8 mouse cellular contexts compared by ENCODE assay signal in genomic region chr9:44494261-44494862, GRCm38 (mm10). TPM values are rescaled to one million over a fixed set of nuclear protein-coding genes. Genes with fewer than 3 reads are reported as not detected.
DNase-seq lines count a peak whose midpoint lies in the region; ATAC-seq and TF ChIP-seq lines count a peak whose summit lies in the region.

No protein-coding gene starts in this region.

- peak overlapping the region; percentile 26; the same call in 1 of the 2 replicates for H3K4me2 ChIP-seq in forebrain, embryonic 11.5 days (ENCODE audit: low read depth, low read length, severe bottlenecking)

- H3K36me3 ChIP-seq in forebrain, embryonic 11.5 days (ENCODE audit: control insufficient read depth, insufficient read depth, low read length): no peaks in the 10 kb centered on the region
- H3K36me3 ChIP-seq in thymus, adult 2 months (ENCODE audit: control insufficient read depth, insufficient read depth, low read length): no peaks in the 10 kb centered on the region

- TF ChIP-seq CTCF in thymus, adult 2 months (IDR thresholded peaks at IDR 0.05; ENCODE audit: borderline replicate concordance, control insufficient read depth, extremely low read depth, insufficient read depth, low read length, poor library complexity): no peak

- H3K4me1 ChIP-seq in forebrain, embryonic 11.5 days (replicated peaks; ENCODE audit: control insufficient read depth, insufficient read depth, low read length): peaks cover 55% of the 10 kb centered on the region
- peaks cover 68% of the 10 kb centered on the region for H3K4me1 ChIP-seq in thymus, adult 2 months (replicated peaks; ENCODE audit: control insufficient read depth, insufficient read depth, low read length)

- 10% methylated on average over 11 of the region's 11 CpGs for WGBS in forebrain, embryonic 11.5 days
- 12% methylated on average over 11 of the region's 11 CpGs for WGBS in thymus, adult 2 months

- H3K27ac ChIP-seq in forebrain, embryonic 11.5 days (ENCODE audit: low read depth, low read length): no peak overlapping the region
- H3K27ac ChIP-seq in thymus, adult 2 months (ENCODE audit: control insufficient read depth, insufficient read depth, low read length): peak overlapping the region; percentile 4; the same call in 1 of the 2 replicates

- peak overlapping the region; percentile 29 for H3K9ac ChIP-seq in forebrain, embryonic 11.5 days (ENCODE audit: low read length)

- no peak for TF ChIP-seq POLR2A in thymus, adult 2 months (IDR thresholded peaks at IDR 0.05; ENCODE audit: control insufficient read depth, extremely low read depth, insufficient read depth, low read length, poor library complexity)

- no peak for ATAC-seq in forebrain, embryonic 11.5 days (replicated peaks; ENCODE audit: low FRiP score)
- peak; percentile 76 for ATAC-seq in inflammation-experienced regulatory T-cells, adult 6 months

- DNase-seq in layer of hippocampus, adult 11-12 months (ENCODE audit: low spot score): peak; percentile 60
- no peak for DNase-seq in layer of hippocampus, adult 9-10 months (ENCODE audit: low spot score)
- DNase-seq in T-cell, adult 2 months (ENCODE audit: low spot score): peak; percentile 79
- DNase-seq in forebrain, embryonic 11.5 days (ENCODE audit: low spot score): no peak
- peak; percentile 76 for DNase-seq in lung, postnatal 36 days
- peak; percentile 77 for DNase-seq in thymus, adult 2 months
- DNase-seq in urinary bladder, adult 18-20 months (ENCODE audit: low spot score in 2 of 2): no peak

- no peaks in the 10 kb centered on the region for H3K27me3 ChIP-seq in forebrain, embryonic 11.5 days (ENCODE audit: control insufficient read depth, insufficient read depth, low read length)
- H3K27me3 ChIP-seq in thymus, adult 2 months (ENCODE audit: control insufficient read depth, insufficient read depth, low read length): no peaks in the 10 kb centered on the region

- H3K9me3 ChIP-seq in forebrain, embryonic 11.5 days (ENCODE audit: control insufficient read depth, low read length): no peaks in the 10 kb centered on the region

- no peak overlapping the region for H3K4me3 ChIP-seq in forebrain, embryonic 11.5 days (ENCODE audit: low read depth, low read length)
- H3K4me3 ChIP-seq in thymus, adult 2 months (ENCODE audit: control insufficient read depth, insufficient read depth, low read length): no peak overlapping the region

RNA-seq across cellular contexts. Expression of gene Bcl9l, which starts 11.7 kb away (rescaled TPM):
- polyA plus RNA-seq in forebrain, embryonic 11.5 days (2014; fragmentation: Nextera tagmentation; extraction: Ambion mirVana): 8.7 and 10.6 TPM in 2 replicates
- 10 to 100 TPM; 11.1 to 12.4 (median 12.2) TPM for polyA plus RNA-seq in inflammation-experienced regulatory T-cells, adult 6 months (2017; shearing (Covaris generic))
- polyA plus RNA-seq in thymus, adult 2 months (2012; rRNA removed): 38.7 and 50.4 TPM in 2 replicates

RNA-seq across cellular contexts. Expression of gene Upk2, which starts 39.6 kb away (rescaled TPM):
- not detected in 2 replicates for polyA plus RNA-seq in forebrain, embryonic 11.5 days (2014; fragmentation: Nextera tagmentation; extraction: Ambion mirVana)
- polyA plus RNA-seq in inflammation-experienced regulatory T-cells, adult 6 months (2017; shearing (Covaris generic)): not detected
- polyA plus RNA-seq in thymus, adult 2 months (2012; rRNA removed): 1.4 and 1.6 TPM in 2 replicates

RNA-seq across cellular contexts. Expression of gene Foxr1, which starts 53.4 kb away (rescaled TPM):
- not detected in 2 replicates for polyA plus RNA-seq in forebrain, embryonic 11.5 days (2014; fragmentation: Nextera tagmentation; extraction: Ambion mirVana)
- polyA plus RNA-seq in inflammation-experienced regulatory T-cells, adult 6 months (2017; shearing (Covaris generic)): under 1 TPM in 2 of 3 experiments, not detected in 1; 0.17 to 0.72 TPM
- polyA plus RNA-seq in thymus, adult 2 months (2012; rRNA removed): 0.08 and 0.22 TPM in 2 replicates

Comparison
In these comparisons a context has a peak if more than half of its experiments do, and no peak if none do; other contexts are left out.
1. DNase-seq: peak in layer of hippocampus, adult 11-12 months (single experiment), T-cell, adult 2 months (single experiment), lung, postnatal 36 days (single experiment) and thymus, adult 2 months (single experiment); none in layer of hippocampus, adult 9-10 months (single experiment), forebrain, embryonic 11.5 days (single experiment) and urinary bladder, adult 18-20 months (0 of 2).